Mouse (Mus musculus): ENCODE measurements at regions not wholly inside any gene's neighbourhood (a gene's known extent, or its start where the extent isn't known, plus 50 kb on each side); places are given as distances from the start of the nearest gene placed in this dataset.

DNA sequence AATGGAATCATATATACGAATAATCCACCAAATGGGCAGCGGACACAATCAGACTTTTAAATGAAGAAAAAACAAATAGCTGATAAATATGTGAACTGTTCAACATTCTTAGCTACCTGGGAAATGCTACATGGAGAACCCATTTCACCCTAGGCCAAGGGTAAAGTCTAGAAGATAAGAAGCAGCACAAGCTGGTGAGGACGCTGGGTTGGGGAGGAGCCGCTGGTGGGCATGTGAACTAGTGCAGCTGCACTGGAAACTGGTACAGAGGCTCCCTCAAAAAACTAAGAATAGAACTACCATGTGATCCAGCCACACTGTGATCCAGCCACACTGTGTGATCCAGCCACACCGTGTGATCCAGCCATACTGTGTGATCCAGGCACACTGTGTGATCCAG lies 198.8 kb upstream of the Bmper start:
- no peak for DNase-seq (ENCODE audit: low spot score)

DNA sequence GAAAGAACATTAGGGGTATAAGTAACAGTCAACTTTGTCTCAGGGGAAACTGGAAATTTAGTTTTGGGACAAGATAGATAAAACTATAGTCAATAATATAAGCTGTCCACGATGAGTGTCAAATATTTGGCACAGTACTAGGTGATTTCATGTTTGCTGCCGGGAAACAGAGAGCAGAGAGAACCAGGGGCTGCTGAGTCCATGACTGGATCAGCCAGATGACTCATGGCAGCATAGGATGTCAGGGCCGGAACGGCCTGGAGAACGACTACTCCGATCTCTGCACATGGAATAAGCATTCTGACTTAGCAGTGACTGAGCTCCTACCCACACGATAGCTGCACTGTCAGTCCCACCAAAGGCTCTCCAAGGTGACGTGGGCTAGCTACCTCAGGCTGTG lies 197.6 kb upstream of the Bmper start:
- no peak for DNase-seq (ENCODE audit: low spot score)

DNA sequence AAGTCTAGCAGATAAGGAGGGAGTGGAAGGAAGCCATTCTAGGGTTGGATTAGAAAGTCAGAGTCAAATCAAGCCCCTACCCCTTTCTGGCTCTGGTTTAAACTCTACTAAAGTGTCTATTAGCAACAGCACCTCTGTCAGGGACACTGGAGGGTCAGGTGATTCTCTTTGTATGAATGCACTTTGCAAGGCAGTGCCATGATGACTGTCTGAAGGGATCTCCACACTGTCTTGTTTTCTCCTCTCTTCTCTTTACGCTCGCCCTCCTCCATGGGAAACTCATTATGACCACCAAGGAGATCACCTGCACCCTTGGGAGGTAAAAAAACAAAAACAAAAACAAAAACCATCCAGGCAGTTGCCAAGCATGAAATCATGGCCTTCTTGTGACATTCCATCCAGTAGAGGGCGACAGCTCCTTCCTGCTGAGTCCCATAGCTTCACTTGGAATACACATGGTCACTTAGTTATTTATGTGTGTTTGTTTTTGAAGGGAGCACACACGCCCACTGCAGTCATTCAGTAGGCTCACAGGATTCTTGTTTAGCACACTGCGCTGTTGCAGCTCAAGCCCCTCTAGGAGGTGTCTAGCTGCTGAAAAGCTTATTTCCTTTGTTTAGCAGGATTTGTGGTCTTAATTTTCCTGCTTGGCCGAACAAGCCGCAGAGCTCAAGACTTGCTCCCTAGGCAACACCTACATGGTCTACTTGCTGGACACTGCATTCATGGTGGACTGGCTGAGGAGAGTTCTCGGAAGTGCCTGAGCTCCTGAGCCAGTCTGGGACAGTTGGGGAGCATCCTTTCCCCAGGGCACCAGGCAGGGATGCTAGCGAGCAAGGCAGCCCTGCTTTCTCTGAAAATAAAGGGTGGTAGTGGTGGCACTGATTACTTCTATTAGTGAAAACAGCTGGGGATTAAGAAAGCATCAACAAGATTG lies 195.2 kb upstream of the Bmper start:
- peak; percentile 57 for DNase-seq (ENCODE audit: low spot score)

DNA sequence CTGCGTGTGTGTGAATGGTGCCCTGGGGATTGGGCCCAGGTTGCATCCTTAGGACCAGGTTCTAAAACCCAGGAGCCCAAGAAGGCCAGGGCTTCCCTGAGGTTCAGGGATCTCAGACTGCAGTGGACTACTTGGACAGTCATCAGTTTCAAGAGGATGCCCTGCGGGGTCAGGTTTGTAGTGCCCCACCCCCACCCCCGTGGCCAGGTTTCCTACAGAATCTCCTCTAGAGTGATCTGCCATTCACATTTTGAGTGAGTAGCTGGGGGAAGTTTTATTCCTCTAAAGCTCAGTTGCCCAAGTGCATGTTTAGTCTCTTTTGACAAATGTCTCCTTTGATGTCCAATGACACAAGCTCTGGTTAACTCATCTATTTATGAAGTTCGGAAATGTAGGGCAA lies 193.5 kb upstream of the Bmper start:
- no peak for DNase-seq (ENCODE audit: low spot score)

DNA sequence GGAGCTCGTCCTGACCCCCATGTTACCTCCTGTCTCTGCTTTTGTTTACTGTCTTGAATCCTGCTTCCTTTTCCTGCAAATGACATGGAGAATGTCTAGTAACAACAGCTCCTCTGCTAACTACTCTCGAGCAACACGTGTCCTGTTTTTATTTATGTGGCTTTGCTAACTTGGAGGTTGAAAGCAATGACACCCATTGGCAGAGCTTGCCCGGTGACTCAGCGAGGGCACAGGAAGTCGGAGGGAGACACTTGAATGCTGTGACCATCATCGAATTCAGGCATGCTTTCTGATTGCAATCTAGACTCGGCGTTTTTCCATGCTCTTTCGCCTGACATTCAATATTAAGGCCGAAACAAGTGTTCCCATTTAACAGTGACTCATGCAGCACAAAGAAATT lies 192.7 kb upstream of the Bmper start:
- no peak for DNase-seq (ENCODE audit: low spot score)

DNA sequence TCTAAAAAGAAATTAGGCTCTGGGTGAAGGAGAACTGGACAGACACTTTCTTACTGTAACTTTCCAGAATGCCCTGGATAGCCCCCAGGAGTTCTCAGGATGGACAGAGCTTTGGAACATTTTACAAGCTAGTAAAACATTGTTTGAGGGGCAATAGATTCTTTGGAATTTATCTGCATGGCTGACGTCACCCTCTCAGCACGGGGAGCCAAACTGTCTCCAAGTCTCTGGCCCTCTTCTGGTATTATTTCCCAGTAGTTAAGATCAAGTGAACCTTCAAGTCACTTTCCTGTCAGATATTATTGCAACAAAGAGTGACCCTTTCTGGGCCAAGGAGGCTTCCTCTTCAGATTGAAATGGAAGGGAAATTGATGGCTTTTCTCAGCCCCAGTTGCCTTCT lies 192.3 kb upstream of the Bmper start:
- DNase-seq (ENCODE audit: low spot score) = peak; percentile 41

DNA sequence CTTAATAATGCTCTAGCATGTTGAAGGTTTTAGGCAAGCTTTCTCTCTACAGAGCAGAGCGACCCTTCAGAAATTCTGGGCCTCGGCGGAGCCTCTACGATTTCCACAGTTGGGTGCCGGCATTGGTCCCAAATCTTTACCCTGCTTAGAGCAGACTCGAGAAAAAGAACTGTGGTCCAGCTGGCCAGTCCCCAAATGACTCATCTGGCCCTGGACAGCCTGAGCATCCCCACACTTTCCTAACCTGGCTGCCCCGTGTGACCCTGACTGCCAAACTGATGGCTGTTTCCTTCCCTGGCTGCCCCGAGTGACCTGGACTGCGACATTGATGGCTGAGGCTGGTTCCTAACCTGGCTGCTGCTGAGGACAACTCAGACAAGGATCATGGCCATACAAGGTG lies 191.0 kb upstream of the Bmper start:
- DNase-seq (ENCODE audit: low spot score) = no peak

DNA sequence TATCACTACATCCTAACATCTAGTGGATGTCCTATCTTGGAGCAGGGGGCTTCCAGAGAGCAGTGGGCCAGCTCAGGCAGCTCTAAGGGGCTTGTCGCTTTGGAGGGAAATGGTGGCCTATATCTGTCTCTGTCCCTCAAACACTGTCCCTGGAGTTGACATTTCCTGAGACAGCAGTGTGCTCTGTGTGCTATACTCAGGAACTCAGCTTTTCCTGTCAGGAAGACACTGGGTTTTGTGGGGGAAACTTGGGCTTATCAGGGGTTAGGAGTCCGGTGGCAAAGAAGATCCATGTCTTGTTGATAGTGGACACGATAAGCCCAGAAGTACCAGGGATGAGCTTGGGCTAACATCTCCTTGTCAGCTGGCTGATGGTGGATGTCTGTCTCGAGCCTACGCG lies 187.6 kb upstream of the Bmper start:
- peak; percentile 27 for DNase-seq (ENCODE audit: low spot score)

DNA sequence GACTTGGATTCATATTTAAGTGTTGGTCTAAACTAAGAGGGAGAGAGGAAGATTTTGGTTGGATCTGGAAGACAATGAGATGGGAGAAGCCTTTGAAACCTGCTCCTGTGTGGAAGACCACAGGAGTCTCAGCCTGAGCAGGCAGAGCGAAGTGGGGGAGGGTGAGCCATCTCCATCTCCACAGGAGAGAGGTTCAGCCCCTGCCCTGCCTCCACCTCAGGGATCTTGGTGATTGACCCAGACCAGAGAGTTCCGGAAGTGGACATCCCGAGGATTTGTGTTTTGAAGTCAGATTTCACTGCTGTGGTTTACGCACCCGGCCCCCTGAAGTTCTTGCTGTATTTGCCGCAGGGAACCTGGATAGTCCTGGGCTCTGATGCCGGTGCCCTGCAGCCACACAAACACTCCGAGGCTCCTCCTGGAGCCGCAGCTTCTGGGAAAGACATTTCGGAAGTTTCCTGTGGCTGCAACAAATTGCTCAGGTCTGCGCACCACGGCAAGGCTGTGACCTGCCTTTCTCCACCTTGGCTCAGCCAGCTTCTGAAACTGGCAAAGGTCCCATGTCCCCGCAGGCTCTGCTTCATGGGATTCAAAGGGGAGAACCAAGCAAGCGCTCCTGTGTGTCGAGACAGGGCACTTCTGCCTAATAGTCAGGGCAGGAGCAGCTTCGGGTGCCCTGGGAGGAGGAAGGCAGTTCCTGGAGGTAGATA lies 186.8 kb upstream of the Bmper start:
- no peak for DNase-seq (ENCODE audit: low spot score)

DNA sequence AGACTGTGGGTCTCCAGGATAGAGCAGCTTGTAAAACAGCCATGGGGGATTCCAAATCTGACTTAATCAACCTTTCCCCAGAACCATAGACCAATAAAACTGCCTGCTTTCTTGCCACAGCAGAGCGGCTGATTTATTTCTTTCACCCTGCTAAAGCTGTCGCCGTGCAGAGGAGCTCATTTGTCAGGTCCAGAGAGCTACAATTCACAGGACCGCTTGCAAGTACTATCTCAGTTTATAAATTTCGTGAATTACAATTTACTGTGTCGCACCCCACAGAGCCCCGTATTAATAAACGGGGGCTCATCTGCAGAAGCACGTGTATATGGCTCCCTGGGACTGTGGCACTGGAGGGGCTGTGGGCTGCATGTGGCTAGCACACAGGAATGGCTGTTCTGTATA lies 185.4 kb upstream of the Bmper start:
- no peak for DNase-seq (ENCODE audit: low spot score)

DNA sequence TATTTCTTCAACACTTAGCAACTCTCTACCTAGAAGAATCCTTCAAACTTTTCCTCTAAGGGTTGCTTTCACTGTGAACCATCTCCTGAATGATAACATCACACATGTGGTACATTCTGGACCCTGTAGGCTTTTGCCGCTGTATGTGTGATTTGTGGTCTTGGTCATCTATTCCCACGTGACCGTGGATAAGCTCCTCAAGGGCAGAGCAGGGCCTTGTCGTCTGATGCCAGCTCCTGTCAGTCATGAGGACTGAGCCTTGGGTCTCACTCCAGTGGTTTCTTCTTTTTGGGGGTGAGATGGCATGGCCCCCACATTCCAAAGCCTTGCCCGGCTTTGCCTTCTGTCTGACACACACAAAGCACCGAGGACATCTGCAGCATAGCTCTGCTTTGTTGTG lies 183.3 kb upstream of the Bmper start:
- no peak for DNase-seq (ENCODE audit: low spot score)

DNA sequence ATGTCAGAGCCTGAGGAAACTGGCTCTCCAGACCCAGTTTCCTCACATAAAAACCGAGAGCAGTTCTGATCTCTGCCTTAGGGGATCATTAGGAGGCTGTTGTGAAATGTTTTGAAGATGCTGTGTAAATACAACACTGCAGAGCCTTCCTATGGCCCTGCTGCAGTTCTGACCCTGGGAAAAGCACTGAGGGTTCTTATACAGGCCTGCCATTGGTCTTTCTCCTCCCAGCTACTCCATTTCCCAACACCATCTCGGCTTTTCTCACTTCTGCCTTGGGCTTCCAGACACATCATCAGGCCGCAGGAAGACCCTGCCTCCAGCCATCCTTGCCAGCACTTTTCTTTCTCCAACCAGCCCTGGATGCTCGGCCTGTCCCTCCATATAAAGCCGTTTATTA lies 181.9 kb upstream of the Bmper start:
- DNase-seq (ENCODE audit: low spot score) = no peak

DNA sequence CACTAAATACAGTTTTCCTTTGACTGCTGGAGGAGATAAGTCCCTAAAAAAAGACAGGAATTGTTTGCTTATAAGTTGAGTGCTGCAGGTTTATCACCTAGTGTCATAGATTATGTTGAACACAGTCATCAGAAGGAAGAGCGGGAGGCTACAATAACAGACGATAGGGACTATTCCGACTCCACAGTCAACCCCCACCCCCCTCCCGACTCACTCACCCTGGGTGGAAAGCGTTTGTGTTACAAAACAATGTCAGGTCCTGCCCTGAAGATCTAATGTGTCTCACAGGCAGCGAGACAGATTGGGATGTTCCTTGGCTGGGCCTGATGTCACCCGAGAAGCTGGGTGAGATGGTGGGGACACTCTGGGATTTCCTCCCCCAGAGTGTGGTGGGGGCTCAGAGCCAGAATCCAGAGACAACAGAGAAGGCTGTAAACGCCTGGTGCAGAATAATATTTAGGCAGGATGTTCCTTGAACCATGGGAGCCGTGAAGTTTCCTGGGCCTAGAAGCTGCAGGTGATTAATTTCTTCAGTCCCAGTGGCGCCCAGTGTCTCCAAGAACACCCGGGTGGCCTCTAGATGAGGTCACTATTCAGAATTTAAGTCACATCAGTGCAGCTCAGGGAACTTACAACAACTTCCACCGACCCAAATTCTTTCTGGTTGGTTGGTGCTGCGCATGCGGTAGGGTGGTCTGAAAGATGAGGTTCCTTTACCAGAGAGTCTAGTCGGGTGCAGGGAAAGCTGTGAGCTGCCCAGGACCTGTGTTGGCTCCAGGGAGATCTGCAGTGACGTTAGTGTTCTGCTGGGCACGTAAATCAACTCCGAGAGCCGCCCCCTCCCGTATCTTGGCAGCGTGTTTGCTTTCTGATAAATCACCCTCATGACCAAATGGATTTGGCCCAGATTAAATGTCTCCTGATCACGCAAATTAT lies 181.1 kb upstream of the Bmper start:
- no peak for DNase-seq (ENCODE audit: low spot score)

DNA sequence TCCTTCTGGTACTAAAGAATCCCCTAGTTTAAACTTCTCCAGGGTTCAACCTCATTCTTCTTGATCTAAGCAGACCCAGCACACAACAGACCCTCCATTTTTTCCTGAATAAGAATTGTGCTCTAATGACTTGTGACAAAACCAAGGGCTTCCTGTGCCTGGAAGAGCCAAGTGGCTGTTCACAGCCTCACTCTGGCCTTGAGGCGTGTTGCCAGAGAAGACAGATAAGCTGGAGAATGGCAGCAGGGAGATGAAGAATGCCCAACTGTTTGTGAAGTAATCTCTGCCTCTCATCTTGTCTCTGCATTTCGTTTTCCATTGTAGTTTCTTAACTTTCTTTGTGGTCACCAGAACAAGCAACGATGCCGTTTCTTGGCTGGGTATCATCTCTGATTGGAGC lies 179.9 kb upstream of the Bmper start:
- no peak for DNase-seq (ENCODE audit: low spot score)

DNA sequence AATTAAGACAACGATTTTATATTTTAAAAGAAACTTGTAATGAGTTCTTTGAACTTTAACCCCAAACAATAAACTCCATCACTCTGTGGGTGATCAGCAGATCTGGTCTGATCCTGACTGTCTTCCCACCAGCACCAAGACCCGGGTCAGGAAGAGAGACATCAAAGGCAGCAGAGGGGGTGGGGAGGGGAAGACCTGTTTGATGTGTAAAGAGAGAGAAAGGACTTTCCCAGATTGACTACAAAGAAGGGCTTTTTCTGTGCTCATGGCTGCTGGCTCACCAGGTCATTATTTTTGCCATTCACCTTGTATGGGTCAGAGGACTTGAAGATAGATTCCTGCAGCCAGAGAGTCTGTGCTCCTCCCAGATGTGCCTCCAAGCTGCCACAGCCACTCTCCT lies 177.4 kb upstream of the Bmper start:
- DNase-seq (ENCODE audit: low spot score) = no peak

DNA sequence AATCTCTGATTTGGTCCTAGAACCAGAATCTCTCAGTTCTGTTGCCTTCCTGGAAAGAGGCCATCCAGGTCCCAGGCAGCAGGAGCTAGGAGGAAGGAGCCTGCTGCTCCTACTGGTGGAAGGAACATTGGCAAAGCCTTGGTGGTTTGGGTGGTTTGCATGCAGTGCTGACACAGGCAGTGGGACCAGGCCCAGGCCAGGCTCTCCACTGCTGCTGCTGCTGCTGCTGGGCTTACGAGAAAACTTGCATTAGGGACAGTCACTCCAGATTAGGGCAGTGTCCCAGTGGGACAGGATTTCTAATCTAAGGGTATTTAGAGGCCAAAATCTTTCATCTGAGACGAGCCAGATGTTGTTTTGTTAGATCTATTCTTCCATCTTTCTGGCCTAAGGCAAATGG lies 172.1 kb upstream of the Bmper start:
- peak; percentile 21 for DNase-seq (ENCODE audit: low spot score)

DNA sequence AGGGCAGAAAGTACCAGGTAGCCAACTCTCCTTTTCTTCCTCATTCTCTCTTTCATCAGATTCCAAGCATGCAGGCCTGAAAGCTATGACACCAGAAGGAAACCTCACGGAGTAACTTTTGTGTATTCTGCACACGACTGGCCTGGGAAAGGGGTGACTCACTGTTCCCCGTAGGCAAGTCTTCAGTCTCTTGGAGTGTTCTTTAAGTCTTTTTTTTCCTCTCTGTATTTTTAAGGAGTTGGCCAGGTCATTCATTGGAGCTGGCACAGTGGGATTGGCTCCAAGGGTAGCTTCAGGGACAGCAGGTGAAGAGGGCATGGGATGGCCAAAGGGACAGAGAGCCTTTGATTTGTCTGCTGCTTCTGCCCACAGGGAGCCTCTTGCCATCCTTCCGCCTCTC lies 163.3 kb upstream of the Bmper start:
- DNase-seq (ENCODE audit: low spot score) = no peak

DNA sequence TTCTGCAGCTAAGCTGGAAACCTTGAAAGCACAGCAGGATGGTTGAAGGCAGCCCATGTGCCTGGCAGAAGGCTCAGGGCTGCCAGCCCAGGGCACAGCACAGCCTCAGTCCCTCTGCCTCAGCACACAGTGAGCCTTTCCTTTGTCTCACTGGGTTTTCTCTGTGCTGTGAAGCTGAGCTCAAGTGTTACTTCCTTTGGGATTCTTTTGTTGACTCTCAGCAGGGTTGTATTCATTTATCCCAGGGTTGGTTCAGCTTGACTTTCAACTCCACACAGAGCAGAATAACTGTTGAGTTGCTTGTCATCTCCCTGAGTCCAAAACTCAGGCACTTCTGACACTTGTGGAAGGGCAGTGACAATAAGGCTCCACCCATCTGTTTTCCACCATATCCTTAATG lies 162.3 kb upstream of the Bmper start:
- DNase-seq (ENCODE audit: low spot score) = no peak

DNA sequence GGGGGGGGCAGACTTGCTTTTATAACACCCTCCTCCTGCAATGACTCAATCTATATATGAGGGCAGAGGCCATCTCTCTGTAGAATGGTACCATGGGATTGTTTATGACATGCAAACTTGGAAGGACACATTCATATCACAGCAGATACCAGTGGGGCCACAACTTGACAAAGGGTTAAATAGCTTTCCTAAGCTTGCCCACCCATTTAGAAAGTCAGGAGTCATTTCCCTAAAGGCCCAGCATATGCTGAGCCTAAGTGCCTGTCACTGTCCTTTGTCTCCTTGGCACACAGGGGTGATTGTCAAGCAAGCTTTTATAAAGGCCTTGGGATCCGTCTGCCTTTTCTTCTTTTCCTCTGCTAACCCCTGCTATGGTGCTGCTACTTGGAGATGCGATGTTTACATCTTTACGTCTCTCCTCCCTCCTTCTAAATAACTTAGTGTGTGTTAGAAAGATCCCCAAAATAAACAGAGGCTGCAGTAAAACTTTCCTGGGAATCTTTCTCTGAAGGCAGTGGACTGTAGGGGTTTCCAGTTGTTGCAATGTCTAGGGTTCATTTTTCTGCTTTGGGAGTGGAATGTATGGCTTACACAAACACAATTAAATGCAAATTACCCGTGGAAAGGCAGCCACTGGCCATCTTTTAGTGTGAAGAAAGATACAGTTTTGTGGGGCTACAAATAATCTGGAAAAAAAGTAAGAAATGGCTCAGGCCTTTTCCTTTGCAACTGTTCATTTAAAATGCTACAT lies 161.5 kb upstream of the Bmper start:
- no peak for DNase-seq (ENCODE audit: low spot score)

DNA sequence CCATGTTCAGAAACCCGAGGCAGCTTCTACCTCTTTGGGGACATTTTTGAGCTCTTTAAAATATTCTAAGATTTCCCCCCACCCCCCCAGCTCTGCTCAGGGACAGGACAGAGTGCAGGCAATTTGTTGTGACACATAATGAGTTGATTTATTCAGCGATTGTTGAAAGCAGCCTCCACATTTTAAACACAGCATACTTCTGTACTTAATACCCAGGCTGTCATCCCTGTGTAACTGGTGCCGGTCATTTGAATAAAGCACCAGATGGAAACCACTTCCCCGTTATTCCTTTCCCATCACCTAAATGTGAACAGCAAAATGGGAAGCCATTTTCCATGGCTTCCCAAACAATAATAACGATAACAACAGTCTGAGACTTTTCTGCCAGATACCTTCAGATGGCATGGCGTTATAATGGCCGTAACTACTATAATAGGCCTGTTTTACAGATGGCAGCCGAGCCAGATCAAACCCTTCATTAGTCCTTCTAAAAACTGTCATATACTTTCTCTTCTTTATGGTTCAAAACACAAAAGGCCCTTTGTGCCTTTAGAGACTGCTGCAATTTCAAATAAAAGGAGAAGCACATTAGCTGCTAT lies 160.7 kb upstream of the Bmper start:
- no peak for DNase-seq (ENCODE audit: low spot score)
